Mouse (Mus musculus): ENCODE results near the gene Whamm.

The Whamm gene

GRCm38 (mm10) chr7:81596086-81596485, 25.0 kb downstream of the Whamm start:
- DNase-seq (ENCODE audit: low read depth, low spot score): no peak

GRCm38 (mm10) chr7:81597660-81598059, 26.6 kb downstream of the Whamm start:
- no peak for DNase-seq (ENCODE audit: low read depth, low spot score)

GRCm38 (mm10) chr7:81599379-81600280, 28.6 kb downstream of the Whamm start:
- DNase-seq (ENCODE audit: low read depth, low spot score): no peak

GRCm38 (mm10) chr7:81604991-81605390, 33.9 kb downstream of the Whamm start:
- no peak for DNase-seq (ENCODE audit: low read depth, low spot score)

GRCm38 (mm10) chr7:81605489-81605888, 34.4 kb downstream of the Whamm start:
- DNase-seq (ENCODE audit: low read depth, low spot score): no peak

GRCm38 (mm10) chr7:81606452-81606851, 35.4 kb downstream of the Whamm start:
- no peak for DNase-seq (ENCODE audit: low read depth, low spot score)

- peak; percentile 35 for DNase-seq (ENCODE audit: low read depth, low spot score)
Observed at GRCm38 (mm10) chr7:81610125-81610524, 39.1 kb downstream of the Whamm start.

- DNase-seq (ENCODE audit: low read depth, low spot score): no peak
Observed at GRCm38 (mm10) chr7:81612856-81613635, 42.0 kb downstream of the Whamm start.

- DNase-seq (ENCODE audit: low read depth, low spot score): no peak
Observed at GRCm38 (mm10) chr7:81615031-81615430, 44.0 kb downstream of the Whamm start.

- DNase-seq (ENCODE audit: low read depth, low spot score): no peak
Observed at GRCm38 (mm10) chr7:81622793-81623192, 51.7 kb downstream of the Whamm start.

- DNase-seq (ENCODE audit: low read depth, low spot score): no peak
Observed at GRCm38 (mm10) chr7:81623767-81624166, 52.7 kb downstream of the Whamm start.

GRCm38 (mm10) chr7:81626460-81626859, 55.4 kb downstream of the Whamm start:
- DNase-seq (ENCODE audit: low read depth, low spot score): peak; percentile 46

- no peak for DNase-seq (ENCODE audit: low read depth, low spot score)
Observed at GRCm38 (mm10) chr7:81631261-81631660, 60.2 kb downstream of the Whamm start.

- no peak for DNase-seq (ENCODE audit: low read depth, low spot score)
Observed at GRCm38 (mm10) chr7:81632586-81632985, 61.5 kb downstream of the Whamm start.

GRCm38 (mm10) chr7:81641101-81641500, 70.0 kb downstream of the Whamm start:
- DNase-seq (ENCODE audit: low read depth, low spot score): no peak

GRCm38 (mm10) chr7:81644551-81645235, 73.6 kb downstream of the Whamm start:
- no peak for DNase-seq (ENCODE audit: low read depth, low spot score)

Measured in CD4-positive, CD25-positive, alpha-beta regulatory T cell, adult 2 months (primary cell).